Mouse (Mus musculus) liver, adult 2 months (tissue): ENCODE measurements around the gene Msh5.

Experiments
- CTCF ChIP-seq: fragments of 200-500 bp; IDR thresholded peaks from 2 replicates; pipeline ENCODE4 v1.5.1; 2011; ENCODE audit warnings: low read depth, low read length, control low read depth
- POLR2A ChIP-seq: fragments of 200-500 bp; IDR thresholded peaks from 2 replicates; pipeline ENCODE4 v1.6.1; 2011; ENCODE audit warnings: low read length, control low read depth; ENCODE audit not compliant: insufficient read depth; ENCODE audit errors: extremely low read depth

DNA sequence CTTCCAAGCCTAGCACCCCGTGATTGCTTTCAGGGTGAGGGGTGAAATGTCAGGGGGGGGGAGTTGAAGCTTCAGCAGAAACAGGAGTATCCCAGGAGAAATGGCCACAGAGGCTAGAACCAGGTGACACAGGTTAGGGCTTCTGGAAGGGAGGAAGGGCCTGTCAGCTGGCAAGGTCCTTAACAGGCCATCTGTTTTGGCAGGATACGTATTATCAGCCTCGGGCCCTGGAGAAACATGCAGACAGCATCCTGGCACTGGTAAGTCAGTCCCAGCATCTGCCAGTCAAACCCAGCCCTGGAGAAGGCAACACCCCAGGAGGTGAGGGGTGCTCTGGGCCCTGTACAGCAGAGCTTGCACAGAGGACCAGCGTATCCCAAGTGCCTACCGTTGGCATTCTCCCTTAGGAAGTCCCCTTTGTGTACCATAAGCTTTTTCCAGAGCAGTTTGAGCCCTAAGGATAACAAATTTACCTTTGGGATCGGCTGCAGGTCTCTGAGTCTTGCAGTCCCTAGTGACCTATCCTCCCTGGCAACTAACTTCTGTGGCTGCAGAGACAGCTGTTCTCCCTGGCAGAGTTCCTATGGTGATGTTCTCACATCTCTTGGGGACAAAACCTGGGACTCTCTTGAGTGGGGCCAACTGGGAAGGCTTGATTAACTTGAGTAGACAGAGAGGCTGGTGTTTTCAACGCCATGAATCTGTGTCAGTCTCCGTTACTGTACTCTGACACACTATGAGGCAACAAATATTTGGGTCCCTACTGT lies 43.8 kb upstream of the Msh5 start:
- no peak for TF ChIP-seq CTCF
- no peak for TF ChIP-seq POLR2A
